Mouse (Mus musculus) yolk sac, embryonic 10.5 days (tissue): ENCODE data around the gene Epo.

Source experiments
- DNase-seq: peaks from one replicate; pipeline ENCODE4 v3.0.0-alpha.2; 2017; ENCODE audit warnings: low spot score

Epo gene

DNA sequence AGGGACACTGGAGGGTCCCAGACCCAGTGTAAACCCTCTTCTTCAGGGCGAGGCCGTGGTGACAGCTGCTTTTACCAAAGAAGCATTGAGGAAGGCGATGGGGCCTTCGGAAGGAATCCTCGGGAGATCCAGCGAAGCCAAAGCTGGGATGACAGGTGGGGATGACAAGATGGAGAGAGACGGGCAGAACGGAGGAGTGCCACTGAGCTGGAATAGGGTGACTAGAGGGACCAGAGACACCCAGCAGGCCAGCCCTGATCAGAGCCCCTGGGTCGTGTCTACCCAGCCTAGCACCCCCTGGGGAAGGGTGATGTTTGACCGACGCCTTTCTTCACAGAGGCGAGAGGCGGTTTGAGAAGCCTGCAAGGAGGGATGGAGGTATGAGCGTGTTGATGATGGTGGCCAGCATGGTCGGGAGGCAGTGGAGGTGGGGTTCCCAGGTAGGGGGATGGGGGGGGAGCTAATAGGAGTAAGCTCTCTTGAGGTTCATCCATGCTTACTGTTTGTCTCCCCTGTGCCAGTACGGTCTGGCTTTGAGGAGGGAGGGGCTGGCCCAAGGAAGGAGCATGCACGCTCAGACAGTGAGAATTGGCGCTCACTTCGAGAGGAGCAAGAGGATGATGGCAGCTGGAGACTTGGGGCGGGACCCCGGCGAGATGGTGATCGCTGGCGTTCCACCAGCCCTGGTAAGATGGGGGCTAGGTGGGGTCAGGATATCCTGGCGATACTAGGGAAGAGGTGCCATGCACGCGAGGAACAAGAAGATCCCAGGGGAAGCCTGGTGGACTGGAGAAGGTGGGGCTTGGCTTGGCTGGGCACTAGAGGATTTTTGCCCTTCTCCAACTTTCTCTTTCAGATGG lies 13.1 kb downstream of the Epo start:
- no peak for DNase-seq

DNA sequence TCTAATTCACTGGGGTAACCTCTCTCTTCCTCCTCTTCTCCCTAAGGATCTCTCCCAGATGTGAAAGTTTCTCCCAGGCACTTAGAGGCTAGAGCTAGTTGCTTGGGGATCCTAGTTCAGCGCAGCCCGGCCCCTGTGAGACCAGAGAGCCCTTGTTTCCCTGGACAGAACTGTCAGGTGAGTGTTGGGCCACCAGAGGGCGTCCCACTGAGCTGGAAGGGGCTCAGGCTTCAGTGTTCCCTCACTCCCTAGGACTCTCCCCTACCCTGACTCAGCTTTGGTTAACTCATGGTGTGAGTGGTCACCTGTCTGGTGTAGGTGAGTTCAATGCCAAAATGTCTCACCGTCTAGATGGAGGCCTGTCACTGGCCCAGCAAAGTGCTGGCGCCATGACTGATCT lies 14.6 kb downstream of the Epo start, which contains the start of gene Gigyf1:
Gigyf1 (plus strand) TSS at position 113 of the 400 bp plus-strand sequence.
- no peak for DNase-seq

DNA sequence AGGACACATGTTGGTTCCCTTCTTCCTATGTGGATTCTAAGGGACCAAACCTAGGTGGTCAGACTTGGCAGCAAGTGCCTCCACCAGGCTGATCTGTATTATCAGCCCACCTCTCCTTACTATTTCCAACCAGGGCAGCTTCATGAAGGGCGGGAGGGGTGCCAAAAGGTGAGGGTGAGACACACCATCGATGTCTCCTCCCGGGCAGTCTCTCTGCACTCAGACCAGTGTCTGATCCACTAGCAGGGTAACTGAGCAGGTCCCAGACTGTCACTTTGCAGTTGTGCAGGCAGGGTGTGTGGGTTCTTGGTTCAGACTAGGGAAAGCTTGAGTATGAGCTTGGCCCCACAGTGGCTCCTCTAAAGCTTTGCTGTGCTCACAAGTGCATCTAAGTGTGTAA lies 18.2 kb downstream of the Epo start:
- no peak for DNase-seq

DNA sequence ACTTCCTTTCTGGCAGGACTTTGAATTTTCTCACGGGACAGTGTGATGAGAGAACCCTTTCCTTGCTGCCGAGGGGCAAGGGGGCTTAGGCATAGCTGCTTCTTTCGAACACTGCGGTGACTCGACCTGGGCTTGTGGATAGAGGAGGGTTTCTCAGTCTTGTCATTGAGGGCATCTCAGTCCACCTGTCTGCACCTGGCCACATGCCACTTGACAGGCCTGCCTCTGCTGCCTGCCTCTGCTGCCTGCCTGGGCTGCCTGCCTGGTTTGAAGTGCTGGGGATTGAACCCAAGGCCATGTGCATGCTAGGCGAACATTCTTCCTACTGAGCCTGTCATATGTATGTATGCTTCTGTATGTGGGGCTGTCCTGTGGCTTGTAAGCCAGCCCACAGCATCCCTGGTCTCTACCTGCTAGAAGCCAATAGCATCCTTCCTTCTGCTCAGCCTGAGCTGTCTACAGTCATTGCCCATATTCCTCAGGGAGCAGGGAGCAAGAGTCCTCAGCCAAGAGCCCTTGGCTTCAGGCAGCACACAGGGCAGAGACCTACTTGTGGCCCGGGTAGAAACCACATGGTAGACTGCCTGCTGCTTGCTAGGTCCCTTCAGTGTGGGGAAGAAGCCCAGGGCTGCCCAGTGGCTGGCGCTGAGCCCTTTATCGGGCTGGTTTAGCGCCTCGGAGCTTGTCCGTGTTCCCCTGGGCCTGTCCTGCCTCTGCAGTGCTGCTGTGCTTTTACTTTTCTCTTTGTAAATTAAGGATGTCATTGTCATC lies 18.9 kb downstream of the Epo start:
- DNase-seq, result no peak

DNA sequence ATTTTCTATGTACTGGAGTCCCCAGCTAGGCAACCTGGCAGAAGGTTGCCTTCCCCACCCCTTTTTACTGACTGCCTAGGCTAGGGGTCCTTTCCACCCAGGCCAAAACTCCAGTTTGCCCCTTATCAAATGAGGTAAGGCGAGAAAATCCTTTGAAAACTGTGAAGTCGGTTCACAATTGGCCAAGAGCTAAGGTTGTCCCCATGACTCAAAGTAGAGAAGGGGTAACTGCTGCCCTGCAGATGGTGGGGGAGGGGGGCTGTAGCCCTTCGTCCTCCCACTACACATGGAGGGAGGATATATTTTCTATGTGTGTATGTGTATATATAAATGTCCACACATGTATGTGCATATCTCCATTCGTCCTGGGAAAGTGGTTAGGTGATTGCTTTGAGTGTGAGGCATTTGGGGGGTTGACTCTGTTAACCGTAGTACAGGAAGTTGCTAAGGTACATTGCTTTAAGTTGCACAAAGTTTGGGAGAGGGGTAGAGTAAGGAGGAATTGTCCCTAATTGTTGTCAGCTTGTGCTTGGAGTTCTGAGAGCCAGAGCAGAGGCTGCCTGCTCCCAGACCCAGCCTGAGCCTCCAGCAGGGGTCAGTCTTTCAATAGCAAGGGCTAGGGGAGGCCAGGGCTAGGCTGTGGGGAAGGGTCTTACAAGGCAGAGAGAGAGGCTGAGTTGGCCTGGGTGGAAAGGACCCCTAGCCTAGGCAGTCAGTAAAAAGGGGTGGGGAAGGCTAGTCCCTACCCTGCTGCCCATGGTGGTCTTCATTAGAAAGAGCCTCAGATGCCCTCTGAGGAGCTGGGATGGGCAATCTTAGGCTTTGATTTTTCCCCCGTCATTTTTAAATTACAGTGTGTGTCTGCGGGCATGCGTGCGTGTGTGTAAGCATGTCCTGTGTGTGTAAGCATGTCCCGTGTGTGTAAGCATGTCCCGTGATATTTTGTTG lies 19.9 kb downstream of the Epo start:
- no peak for DNase-seq

DNA sequence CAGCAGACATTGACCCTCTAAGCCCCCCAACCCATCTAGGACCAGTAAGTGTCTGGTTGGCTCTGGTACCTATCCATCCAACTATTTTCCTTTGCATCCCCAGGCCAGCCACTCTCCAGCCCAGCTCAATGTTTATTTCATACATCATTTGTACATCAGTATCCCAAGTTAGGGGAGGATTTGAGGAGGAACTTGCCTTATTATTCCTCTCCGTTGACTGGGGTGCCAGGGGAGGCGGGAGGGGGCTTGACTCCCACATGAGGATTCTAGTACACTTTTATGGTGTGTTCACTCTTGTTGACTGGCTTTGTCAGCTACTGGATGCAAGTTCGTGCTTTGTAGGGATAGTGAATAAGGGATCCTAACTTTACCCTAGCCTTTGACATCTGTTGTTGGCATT lies 21.3 kb downstream of the Epo start:
- no peak for DNase-seq

DNA sequence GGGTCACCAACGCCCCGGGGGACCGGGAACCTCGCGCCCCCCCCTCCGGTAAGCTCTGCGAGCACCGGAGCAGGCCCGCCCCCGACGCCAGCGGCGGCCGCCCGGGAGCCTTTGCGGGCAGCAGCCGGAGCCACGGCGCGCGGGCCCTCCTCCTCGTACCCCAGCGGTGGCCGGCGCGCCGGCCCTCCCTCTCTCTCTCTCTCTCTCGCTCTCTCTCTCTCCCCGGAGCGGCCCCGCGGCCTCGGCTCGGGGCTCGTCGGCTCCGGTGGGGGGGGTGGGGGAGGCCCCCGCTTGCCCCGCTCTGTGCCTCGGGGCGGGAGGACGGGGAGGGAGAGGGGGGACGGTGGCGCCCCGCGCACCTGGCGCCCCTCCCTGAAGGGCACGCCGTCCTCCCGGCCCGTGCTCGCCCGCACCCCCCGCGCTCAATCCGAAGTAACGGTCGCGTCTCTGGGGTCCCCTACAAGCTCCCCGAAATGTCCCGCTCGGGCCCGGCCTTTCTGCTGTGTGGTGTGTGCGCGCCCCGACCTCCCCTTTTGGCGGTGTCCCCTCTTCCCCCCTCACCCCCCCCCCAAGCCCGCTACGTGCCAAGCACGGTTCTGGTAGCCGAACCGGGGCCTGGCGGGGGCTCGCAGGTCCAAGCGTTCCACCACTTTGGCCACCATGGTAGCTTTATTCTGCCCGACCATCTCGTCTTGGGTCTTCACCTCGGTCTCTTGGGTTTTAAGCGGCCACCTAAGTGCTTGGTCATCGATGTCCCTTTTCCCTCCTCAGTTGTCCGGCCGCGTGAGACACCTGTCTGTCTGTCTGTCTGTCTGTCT lies 22.3 kb downstream of the Epo start:
- no peak for DNase-seq

DNA sequence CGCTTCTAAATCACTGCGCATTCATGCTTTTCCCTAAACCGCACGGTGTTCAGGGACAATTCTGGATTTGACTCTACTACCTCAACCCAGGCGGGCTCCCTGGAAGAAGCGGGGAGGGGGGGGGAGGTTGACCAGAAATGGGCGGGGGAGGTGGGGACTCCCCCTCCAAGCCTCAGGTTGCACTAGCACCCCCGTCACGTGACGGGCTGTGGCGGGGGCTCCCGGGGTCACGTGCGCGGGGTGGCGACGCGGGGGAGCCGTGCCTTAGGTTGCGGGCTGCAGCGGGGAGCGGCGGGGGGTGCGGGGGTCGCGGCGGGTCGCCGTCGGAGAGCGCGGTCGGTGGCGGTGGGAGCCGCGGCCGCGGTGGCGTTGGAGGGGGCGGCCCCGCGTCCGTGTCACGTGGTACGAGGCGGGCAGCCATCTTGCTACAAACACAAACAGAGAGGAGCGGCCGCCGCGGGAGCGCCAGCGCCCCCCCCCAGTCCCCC lies 23.0 kb downstream of the Epo start:
- DNase-seq, result peak; percentile 89

DNA sequence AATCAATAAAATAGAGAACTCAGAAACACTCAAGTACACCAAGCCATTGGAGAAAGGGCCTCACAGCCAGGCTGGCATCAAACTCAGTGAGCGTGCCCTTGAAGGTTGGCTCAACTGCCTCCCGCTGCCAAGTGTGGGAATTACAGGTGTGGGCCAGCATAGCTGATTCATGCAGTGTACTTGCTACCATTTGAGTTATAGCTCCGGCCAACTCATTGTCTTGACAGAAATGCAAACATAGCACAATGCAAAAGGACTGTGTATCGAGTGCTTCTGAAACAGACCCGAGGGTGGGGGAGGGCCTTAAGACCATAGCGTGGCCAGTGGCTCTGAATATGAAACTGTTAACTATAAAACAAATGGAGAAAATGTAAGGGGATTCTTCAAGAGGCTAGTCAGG lies 29.0 kb downstream of the Epo start:
- DNase-seq, result no peak

DNA sequence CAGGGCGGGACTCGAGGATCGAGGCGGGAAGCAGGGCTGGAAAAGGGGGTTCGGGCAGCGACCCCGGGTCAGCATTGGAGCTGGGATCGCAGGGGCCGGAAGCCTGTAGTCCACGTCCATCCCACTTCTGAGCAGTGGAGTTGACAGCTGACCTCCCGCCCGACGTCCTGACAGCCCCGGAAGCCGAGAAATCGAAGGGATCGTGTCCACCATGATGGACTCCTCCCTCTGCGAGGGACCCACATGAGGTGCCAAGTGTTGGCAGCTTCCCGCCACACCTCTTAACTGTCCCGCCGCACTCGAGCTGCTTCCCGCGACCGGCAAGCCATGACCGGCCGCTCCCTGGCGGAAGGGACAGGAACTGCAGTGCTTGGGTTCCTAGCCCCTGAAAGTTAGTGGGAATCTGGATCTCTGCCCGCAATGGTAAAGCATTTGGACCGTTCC lies 30.4 kb downstream of the Epo start:
- DNase-seq, result no peak

DNA sequence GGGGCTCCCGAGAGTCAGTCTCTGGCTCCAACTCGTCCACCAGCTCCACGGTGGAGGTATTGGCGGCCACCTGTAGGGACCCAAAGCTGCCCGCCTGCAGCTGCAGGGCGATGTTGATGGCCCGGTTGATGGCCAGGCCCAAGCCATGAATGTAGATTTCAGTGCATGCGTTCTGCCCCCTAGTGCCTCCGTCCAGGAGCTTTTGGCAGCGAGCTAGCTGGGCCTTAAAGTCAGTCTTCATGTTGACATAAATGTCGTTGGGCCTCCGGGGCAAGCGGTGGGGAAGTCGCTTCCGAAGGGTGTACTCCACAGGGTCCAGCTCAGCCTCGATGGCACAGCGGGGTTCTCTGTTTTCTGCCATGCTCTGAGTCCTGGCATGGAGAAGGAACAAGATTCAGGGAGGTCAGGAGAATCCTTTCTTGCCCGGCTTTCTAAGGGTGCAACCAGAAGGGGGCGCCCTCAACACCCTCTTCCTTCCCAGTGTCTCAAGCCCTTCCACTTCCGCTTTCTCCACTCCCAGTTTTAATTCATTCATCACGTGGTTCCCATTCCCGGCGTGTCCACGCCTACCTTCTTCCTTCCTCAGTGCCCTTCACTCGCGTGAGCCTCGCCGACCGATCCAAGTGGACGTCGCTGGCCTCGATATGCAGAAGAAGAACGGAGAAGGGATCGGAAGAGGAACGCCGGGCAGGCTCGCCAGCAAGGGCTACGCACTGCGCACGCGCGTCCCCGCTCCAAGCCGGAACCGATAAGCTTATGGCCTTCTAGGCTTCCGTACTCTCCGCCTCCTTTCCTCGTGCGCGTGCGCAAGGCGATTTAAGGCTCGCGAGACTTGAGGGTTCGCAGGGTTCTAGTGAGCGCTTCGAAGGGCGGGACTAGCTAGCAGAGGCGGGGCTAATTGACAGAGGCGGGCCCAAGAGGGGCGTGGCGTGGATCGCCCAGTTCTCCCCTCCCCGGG lies 31.1 kb downstream of the Epo start, which contains the start of gene Pop7:
Pop7 (minus strand) TSS at position 810 of the 958 bp plus-strand sequence.
- peak; percentile 100 for DNase-seq

DNA sequence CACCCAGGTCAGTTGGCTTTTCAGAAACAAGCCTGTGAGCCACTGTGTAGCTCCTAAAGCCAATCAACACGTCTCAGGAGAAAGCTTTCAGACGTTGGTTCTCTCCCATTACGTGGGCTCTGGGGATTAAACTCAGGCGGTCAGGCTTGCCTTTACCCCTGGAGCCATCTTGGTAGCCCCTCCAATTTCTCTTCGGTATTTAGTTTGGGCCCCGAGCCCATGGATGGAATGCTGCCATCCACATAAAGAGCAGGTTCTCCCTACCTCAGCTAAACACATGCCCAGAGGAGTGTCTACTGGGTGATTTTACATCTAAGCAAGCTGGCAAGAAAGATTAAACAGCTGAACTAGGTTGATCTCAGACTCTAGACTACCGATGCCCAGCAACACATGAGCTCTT lies 32.9 kb downstream of the Epo start:
- no peak for DNase-seq

DNA sequence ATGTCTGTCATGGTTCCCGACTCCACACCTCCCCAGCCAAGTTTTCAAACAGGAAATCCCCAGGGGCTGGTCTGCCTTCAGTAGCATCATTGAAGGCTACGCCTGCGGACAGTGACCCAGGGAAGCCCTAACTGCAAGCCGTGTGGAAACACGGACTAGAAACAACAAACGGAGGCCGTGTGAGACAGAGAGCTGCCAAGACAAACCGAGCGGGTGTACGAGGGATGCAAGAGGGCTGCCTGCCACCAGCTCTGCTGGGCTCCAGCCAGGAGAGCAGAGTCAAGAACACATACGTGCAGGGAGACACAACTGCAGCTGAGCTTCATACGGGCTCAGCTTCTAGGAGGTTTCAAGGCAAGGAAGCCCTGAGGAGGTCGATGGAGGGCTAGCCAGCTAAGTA lies 39.2 kb downstream of the Epo start:
- DNase-seq, result no peak

DNA sequence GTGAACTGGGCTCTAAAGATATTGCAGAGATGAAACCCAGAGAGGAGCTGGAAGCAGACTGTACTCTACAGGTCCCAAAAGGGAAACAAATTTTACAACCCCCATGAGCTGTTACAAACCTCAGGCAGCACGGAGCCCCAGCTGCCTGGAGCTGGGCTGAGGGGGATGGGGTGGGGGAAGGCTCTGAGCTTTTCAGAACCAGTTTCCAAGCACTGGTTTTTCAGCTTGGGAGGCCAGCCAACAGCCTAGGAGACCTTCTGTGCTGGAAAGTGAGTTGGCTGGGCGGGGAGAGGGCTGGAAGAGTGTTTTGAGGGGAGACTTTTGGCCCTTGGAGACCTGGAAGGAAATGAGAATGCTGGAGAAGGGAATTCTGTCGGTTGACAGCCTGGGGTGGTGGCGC lies 41.5 kb downstream of the Epo start:
- DNase-seq, result no peak

DNA sequence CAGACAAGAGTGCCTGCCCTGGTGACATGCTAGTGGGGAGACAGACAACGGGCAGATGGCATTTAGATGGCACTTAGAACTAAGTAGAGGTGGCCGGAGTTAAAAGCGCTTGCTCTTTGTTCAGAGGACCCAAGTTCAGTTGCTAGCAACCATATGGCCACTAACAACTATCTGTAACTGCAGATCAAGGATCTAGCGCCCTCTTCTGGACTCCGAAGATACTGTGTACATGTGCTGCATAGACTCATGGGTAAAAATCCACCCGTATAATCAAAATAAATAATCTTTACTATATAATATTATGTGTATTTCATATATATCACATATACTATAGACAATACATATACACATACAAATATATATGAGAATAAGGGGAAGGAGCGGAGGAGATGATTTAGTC lies 45.4 kb downstream of the Epo start:
- DNase-seq, result no peak

DNA sequence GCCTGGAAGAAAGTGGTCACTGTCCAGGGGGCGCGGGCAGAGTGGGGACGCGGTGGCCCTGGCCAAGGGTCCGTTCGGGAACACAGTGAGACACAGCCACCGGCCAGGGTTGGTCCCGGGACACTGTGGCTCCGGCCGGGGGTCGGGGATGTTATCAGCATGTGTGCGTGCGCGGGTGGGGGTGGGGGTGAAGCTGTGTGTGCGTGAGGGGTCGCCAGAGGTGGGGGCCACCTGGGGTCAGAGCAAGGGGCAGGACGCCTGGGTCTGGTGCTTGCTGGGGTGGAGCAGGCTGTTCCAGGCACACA lies 47.2 kb downstream of the Epo start:
- DNase-seq, result no peak

DNA sequence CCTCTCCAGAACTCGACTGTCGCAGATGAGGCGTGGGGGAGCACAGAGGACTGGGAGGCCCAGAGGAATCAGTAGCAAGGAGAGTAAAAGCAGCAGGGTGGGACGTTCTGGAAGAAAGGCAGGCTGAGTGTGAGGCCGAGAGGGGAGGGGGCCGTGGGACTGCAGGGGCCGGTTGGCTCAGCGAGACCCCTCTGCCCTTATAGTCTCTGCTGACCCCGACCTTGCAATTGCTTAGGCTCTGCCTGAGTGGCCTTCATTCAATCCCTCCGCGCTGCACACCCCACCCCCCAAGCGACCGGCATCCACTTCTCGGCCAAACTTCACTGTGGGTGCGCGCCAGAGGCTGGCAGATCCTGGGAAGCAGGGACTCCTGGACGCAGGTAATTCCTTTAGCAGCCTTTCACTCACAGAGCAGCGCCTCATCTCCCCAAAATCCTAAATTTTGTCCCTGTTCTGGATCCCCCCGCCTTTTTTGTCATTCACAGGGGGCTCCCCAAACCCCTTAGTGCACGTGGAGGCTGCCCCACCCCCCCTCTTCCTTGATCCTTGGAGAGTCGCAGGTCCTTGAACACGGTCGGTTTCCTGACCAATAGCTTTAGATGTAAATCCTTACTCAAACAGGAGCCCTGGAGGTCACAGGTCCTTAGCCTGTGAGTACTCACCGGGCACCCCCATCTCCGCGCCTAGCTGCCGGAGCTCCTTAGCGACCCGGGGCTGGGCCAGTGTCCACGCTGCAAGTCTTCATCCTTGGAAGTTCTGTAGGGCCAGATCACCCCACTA lies 47.8 kb downstream of the Epo start:
- DNase-seq, result peak; percentile 8

DNA sequence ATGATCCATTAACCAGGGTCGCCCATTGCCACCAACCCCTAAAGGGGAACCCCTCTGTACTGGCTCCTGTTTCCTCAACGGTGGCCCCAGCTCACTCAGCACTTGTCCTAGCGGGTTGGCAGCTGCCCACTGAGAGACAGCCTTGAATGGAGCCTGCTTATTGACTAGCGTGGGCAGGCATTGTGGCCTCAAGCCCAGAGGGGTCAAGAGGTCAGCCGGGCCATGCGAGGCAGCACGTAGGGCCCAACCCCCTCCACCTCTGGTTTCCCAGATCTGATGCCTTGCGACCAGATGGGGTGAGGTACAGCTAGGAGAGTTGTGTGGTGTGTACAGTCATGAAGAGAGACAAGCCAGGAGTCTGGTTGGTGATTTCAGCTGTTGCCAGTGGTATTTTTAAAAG lies 51.1 kb downstream of the Epo start:
- peak; percentile 10 for DNase-seq

DNA sequence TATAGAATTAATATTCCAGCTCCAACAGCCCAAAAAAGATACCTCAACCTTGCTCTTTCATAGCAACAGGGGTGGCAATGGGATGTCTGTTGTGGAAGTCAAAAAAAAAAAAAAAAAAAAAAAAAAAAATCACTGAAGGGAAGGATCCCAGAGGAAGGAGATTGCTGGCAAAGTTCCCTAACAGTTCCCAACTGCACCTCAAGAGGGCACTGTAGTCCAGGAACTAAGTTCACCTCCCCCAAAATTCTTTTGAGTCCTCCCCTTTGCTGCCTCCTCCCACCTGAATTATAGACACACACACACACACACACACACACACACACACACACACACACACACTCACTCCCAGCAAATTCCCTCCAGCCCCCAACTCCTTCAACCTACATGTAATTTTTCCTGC lies 51.9 kb downstream of the Epo start:
- peak; percentile 57 for DNase-seq
